Mouse (Mus musculus) liver, embryonic 16.5 days (tissue): Measurements from ENCODE around the gene Zbtb7b. TPM values are rescaled to one million over a fixed set of nuclear protein-coding genes. Genes with fewer than 3 reads are reported as not detected.

Experiments used
- ATAC-seq: fragments of 200-750 bp; cut with Nextera tagmentation; 2 replicates; pipeline ENCODE4 v1.8.0; 2017; ENCODE audit warnings: low read depth, mild to moderate bottlenecking, moderate number of reproducible peaks, moderate library complexity
- H3K27ac ChIP-seq: fragments of 300-500 bp; sonication (generic); 2 replicates; pipeline ENCODE4 v1.5.1; 2014; ENCODE audit warnings: mild to moderate bottlenecking, low read length
- H3K27me3 ChIP-seq: fragments of 300-500 bp; sonication (generic); 2 replicates; pipeline ENCODE4 v1.6.1; 2014; ENCODE audit warnings: low read depth, low read length, mixed read lengths; ENCODE audit not compliant: control insufficient read depth, insufficient read depth
- H3K36me3 ChIP-seq: fragments of 300-500 bp; sonication (generic); 2 replicates; pipeline ENCODE4 v1.6.1; 2014; ENCODE audit warnings: mild to moderate bottlenecking; ENCODE audit not compliant: control insufficient read depth, insufficient read depth
- H3K4me1 ChIP-seq: fragments of 300-500 bp; sonication (generic); 2 replicates; pipeline ENCODE4 v1.6.1; 2014; ENCODE audit warnings: low read depth, low read length, mixed read lengths; ENCODE audit not compliant: control insufficient read depth
- H3K4me2 ChIP-seq: fragments of 300-500 bp; sonication (generic); 2 replicates; pipeline ENCODE4 v1.6.1; 2014; ENCODE audit warnings: low read depth, low read length, mixed read lengths
- H3K4me3 ChIP-seq: fragments of 300-500 bp; sonication (generic); 2 replicates; pipeline ENCODE4 v1.5.1; 2014; ENCODE audit warnings: low read depth, mild to moderate bottlenecking, low read length
- H3K9ac ChIP-seq: fragments of 300-500 bp; sonication (generic); 2 replicates; pipeline ENCODE4 v1.6.1; 2014; ENCODE audit warnings: low read depth, low read length
- H3K9me3 ChIP-seq: fragments of 300-500 bp; sonication (generic); replicated peaks from 2 replicates; pipeline ENCODE4 v1.6.1; 2016; ENCODE audit warnings: low read length; ENCODE audit not compliant: control insufficient read depth
- WGBS: fragments of 180-500 bp; shearing (Covaris S2); extraction: QIAGEN DNeasy Blood & Tissue Kit; methylation state at CpG from one replicate; pipeline ENCODE4 v1.1.7; 2014; ENCODE audit not compliant: insufficient replicate concordance; 5-methylcytosine and 5-hydroxymethylcytosine counted together
- polyA plus RNA-seq: library from polyadenylated mRNA; unstranded; fragments of >200 nt; fragmentation: Nextera tagmentation; extraction: Ambion mirVana; gene quantifications from 2 replicates; pipeline ENCODE4 v1.2.1, GENCODE M21; 2015

Zbtb7b gene
- polyA plus RNA-seq, 1 experiment from 2014 or later = 2.4 TPM

DNA sequence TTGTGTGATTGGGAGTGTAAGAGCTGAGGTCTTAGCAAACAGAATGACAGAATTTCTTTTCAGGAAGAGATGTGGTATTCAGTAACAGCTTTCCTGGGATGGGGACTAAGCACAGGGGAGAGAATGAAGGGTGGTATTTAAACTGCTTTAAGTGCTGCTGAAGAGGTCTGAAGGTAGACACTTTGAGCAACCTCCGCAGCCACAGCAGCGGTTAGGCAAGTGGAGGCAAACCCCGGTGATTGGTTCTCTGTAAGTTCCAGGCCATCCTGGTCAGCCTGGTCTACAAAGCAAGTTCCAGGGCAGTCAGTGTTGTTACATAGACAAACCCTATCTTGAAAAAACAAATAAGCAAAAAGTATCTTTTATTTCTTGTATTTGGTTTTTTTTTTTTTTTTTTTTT lies 25.4 kb upstream of the Zbtb7b start:
- Histone ChIP-seq H3K4me3 (peak overlapping the region; percentile 83), H3K9me3 (no peaks in the 10 kb centered on the region), H3K27ac (peak overlapping the region; percentile 98), H3K9ac (peak overlapping the region; percentile 87), H3K4me1 (peaks cover 61% of the 10 kb centered on the region), H3K27me3 (no peaks in the 10 kb centered on the region), H3K4me2 (peak overlapping the region; percentile 79), H3K36me3 (peaks cover 25% of the 10 kb centered on the region)
- ATAC-seq = no peak
- WGBS = 27% methylated on average over 3 of the region's 3 CpGs

DNA sequence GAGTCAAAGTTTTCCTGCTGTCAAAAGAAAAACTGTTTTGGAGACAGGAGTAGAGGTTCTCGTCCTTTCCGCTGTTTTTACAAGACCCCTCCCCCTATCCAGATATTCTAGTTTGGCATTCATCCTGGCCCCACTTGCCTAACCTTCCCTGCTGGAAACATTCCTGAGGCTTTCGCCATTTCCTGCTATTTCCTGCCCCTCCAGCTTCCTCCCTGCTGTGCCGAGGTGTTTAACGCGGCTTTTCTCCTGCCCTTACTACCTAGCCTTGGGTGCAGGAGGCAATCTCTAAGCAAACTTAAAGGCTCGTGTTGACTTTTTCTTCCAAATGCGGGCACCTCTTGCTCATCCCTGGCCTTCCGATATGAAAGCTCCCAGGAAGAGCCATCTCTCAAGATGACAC lies 25.0 kb upstream of the Zbtb7b start:
- 6% methylated on average over 9 of the region's 9 CpGs for WGBS
- H3K27ac ChIP-seq = peak overlapping the region; percentile 98
- H3K36me3 ChIP-seq = peaks cover 25% of the 10 kb centered on the region
- ATAC-seq = no peak
- peaks cover 57% of the 10 kb centered on the region for H3K4me1 ChIP-seq
- H3K4me3 ChIP-seq = peak overlapping the region; percentile 83
- H3K27me3 ChIP-seq = no peaks in the 10 kb centered on the region
- H3K9me3 ChIP-seq = no peaks in the 10 kb centered on the region
- peak overlapping the region; percentile 79 for H3K4me2 ChIP-seq
- H3K9ac ChIP-seq = peak overlapping the region; percentile 87

DNA sequence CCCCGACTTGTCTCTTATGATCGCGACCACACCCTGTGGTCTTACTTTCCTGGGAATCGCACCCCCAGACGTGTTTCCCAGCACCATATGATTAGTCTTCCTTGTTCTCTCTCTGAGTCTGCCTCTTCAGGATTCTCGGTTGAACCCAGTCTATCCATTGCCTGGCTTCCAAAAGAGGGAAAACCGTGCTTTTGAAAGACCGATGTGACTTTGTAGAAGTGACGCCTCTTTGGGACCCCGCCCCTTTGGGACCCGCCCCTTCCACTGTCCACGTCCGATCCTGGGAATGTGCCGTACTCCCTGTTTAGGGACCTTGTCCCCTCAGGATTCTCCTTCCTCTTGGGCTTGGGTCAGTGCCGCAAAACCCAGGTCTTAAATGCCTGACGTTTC lies 24.3 kb upstream of the Zbtb7b start:
- peak overlapping the region; percentile 98 for H3K27ac ChIP-seq
- 0% methylated on average over 16 of the region's 16 CpGs for WGBS
- peak overlapping the region; percentile 87 for H3K9ac ChIP-seq
- H3K4me2 ChIP-seq = peak overlapping the region; percentile 79
- H3K9me3 ChIP-seq = no peaks in the 10 kb centered on the region
- ATAC-seq = peak; percentile 8
- peaks cover 50% of the 10 kb centered on the region for H3K4me1 ChIP-seq
- H3K4me3 ChIP-seq = peak overlapping the region; percentile 83
- H3K27me3 ChIP-seq = no peaks in the 10 kb centered on the region
- H3K36me3 ChIP-seq = peaks cover 25% of the 10 kb centered on the region

DNA sequence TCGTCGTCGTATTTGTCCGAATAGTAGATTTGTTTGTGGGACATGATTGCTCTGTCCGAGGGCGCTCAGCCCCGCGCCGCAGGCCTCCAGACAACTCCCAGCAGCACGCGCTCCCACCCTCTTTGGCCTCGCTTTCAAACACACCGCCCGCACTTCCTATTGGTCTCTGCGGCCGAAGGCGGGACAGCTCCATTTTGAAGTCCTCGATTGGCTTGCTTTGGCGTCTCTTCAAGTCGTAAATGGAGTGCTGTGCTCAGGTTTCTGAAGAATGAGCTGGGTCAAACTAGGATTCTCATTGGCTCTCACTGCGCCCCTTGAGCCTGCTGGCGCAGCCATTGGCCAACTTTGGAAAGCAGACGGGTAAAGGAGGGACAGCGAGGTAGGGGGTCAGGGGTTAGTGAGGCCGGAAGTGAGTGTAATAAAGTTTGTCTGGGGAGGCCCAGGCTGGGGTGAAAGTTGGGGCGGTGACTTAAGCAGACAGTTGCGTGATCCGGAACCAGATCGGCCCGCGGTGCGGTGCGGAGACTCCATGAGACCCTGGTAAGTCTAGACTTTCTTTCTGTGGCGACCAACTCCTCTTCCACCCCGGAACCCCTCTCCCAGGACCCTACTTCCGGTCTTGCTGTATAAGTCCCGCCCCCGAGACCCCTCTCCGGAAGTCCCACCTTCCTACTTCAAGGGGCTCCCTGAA lies 23.7 kb upstream of the Zbtb7b start, which contains the start of the genes Cks1b and Shc1:
Cks1b (minus strand) TSS at position 214 of the 691 bp plus-strand sequence.
Shc1 (plus strand) TSS at position 274 of the 691 bp plus-strand sequence.
- Histone ChIP-seq H3K27me3 (no peaks in the 10 kb centered on the region), H3K9ac (peak within 1 kb of the TSS; percentile 87), H3K27ac (peak within 1 kb of the TSS; percentile 98), H3K9me3 (no peaks in the 10 kb centered on the region), H3K36me3 (peaks cover 29% of the 10 kb centered on the region), H3K4me2 (peak within 1 kb of the TSS; percentile 79), H3K4me1 (peaks cover 45% of the 10 kb centered on the region), H3K4me3 (peak within 1 kb of the TSS; percentile 83)
- ATAC-seq = peak; percentile 88
- WGBS = under 1% methylated on average over 39 of the region's 39 CpGs

DNA sequence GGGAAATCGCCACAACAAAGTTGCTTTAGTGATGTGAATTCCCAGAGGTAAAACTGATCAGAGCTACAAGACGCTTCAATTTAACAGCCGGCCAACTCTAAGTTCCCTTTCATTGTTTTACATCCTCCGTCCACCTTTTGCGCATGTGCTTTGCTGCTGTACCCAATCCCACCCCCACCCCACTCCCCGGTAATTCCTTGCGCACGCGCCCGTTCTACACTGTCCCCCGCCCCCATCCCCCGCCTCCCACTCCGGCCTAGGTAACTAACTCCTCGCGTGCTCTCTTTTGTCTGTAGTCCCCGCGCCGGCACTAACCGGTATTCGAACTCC lies 23.2 kb upstream of the Zbtb7b start:
- peaks cover 41% of the 10 kb centered on the region for H3K4me1 ChIP-seq
- under 1% methylated on average over 20 of the region's 20 CpGs for WGBS
- peak; percentile 12 for ATAC-seq
- peak overlapping the region; percentile 71 for H3K9ac ChIP-seq
- peak overlapping the region; percentile 81 for H3K27ac ChIP-seq
- H3K36me3 ChIP-seq = peaks cover 29% of the 10 kb centered on the region
- peak overlapping the region; percentile 65 for H3K4me2 ChIP-seq
- H3K9me3 ChIP-seq = no peaks in the 10 kb centered on the region
- H3K27me3 ChIP-seq = no peaks in the 10 kb centered on the region
- H3K4me3 ChIP-seq = peak overlapping the region; percentile 83

DNA sequence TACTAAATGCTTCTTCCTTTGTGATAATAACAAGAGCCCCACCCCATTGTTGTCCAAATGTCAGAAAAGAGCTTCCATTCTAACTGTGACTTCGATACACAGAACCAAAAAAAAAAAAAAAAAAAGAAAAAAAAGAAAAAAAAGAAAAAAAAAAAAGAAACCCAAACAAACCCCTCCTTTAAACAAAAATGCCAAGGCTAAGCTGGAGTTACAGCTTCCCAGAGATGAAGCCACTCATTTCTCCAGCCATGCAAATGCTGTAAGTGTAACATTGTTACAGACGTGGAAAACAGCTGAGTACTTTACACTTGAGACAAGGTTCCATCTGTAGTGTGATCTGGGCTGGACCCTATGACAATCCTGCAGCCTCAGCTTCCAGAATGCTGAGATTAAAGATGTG lies 22.6 kb upstream of the Zbtb7b start:
- ATAC-seq = no peak
- Histone ChIP-seq H3K27ac (peak overlapping the region; percentile 81), H3K9ac (peak overlapping the region; percentile 71), H3K36me3 (peaks cover 29% of the 10 kb centered on the region), H3K4me2 (peak overlapping the region; percentile 65), H3K4me3 (peak overlapping the region; percentile 83), H3K4me1 (peaks cover 34% of the 10 kb centered on the region), H3K9me3 (no peaks in the 10 kb centered on the region), H3K27me3 (no peaks in the 10 kb centered on the region)
- 8% methylated on average over 2 of the region's 2 CpGs for WGBS

DNA sequence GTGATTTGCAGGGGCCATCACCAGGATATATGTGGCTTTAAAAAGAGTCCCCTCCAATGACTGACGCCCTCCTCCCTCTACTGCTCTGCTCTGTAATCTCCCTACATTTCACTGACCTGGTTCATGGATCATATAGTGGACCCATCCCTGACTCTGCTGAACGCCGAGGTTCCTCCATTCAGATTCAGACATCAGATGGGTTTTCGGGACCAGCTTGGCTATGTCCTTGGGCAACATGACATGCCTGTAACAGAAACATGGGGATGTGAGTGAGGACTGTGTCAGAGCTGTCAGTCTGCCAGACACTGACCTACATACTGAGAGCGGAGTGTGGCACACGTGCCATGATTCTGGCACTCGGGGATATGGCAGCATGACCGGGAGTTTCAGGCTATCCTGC lies 21.6 kb upstream of the Zbtb7b start:
- Histone ChIP-seq H3K9me3 (no peaks in the 10 kb centered on the region), H3K9ac (no peak overlapping the region), H3K27ac (no peak overlapping the region), H3K4me1 (peaks cover 26% of the 10 kb centered on the region), H3K36me3 (peaks cover 29% of the 10 kb centered on the region), H3K4me2 (no peak overlapping the region), H3K4me3 (no peak overlapping the region), H3K27me3 (no peaks in the 10 kb centered on the region)
- 91% methylated on average over 8 of the region's 8 CpGs for WGBS
- no peak for ATAC-seq

DNA sequence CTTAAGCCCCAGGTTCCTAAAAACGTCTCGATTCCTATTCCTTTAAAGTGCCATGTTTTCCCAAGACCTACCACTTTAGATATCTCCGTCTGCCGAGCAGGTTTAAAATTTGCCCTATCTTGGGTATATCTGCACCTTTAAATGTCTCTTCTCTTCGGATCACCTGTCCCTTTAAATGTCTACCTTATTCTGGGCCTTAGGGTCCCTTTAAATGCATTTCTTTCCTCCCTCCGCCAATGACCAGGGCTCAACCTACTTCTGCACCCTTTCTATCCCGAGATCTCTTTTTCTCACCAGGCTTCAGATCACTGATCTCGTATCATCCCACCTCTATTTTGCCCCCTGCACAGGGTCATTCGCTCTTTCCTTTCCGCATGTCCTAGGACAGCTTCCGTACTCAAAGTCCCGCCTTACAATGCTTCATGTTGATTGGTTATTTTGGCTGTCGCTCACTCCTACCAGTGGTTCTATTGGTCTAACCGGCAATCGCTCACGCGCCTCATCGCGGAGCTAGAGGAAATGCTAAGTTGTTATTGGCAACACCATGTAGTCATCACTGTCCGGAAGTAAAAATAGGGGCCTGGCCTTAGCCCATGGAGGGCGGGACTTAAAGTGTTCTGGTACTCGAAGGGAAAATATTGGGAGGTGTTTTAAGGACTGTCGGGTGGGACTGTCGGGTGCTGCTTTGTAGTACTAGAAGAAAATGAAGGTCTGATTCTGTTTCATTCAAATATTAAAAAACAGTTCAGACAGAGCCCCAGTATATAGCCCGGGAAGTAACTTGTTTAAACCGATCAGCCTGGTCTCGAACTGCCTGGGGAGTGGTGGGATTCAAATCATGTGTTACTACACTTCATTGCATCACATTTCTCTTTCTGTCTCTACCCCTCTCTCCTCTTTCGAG lies 17.2 kb upstream of the Zbtb7b start, which contains the start of gene Flad1:
Flad1 (minus strand) TSS at position 381 of the 904 bp plus-strand sequence.
- peaks cover 35% of the 10 kb centered on the region for H3K36me3 ChIP-seq
- ATAC-seq = peak; percentile 100

More for the DNA sequence above, 17.2 kb upstream of the Zbtb7b start, which contains the start of gene Flad1:
- 5% methylated on average over 28 of the region's 28 CpGs for WGBS
- H3K27me3 ChIP-seq = no peaks in the 10 kb centered on the region
- peaks cover 12% of the 10 kb centered on the region for H3K4me1 ChIP-seq
- H3K4me3 ChIP-seq = peak within 1 kb of the TSS; percentile 71
- H3K4me2 ChIP-seq = peak within 1 kb of the TSS; percentile 76
- H3K27ac ChIP-seq = peak within 1 kb of the TSS; percentile 5
- peak within 1 kb of the TSS; percentile 70 for H3K9ac ChIP-seq
- no peaks in the 10 kb centered on the region for H3K9me3 ChIP-seq
